Comparison of ENCODE assay signal across 31 mouse cellular contexts in genomic region chr2:14988451-14988850, GRCm38 (mm10).
DNase-seq lines count a peak whose midpoint lies in the region; ATAC-seq and TF ChIP-seq lines count a peak whose summit lies in the region.
"Had no signal": no experiment of that assay in that cellular context is flagged by ENCODE, and none has a peak within 500 bp of the region (broad histone marks: within the 10 kb centered on the region; RNA-seq: fewer than 3 reads in every experiment).

No protein-coding gene starts in this region.

- no peak overlapping the region for H3K9ac ChIP-seq in heart, embryonic 12.5 days
- H3K9ac ChIP-seq in forebrain, postnatal 0 days = no peak overlapping the region
- H3K9ac ChIP-seq: embryonic facial prominence, embryonic 13.5 days; forebrain, embryonic 12.5 days; forebrain, embryonic 15.5 days; hindbrain, embryonic 14.5 days had no signal

- TF ChIP-seq CTCF in forebrain, postnatal 0 days (IDR thresholded peaks at IDR 0.05; ENCODE audit: low read depth) = no peak
- TF ChIP-seq CTCF in left cerebral cortex, adult 2 months (IDR thresholded peaks at IDR 0.05) = no peak

- ATAC-seq in heart, embryonic 12.5 days (ENCODE audit: insufficient number of reproducible peaks, low FRiP score) = no peak
- no peak for ATAC-seq in forebrain, postnatal 0 days
- ATAC-seq: forebrain, embryonic 15.5 days; hindbrain, postnatal 0 days; inflammation-experienced regulatory T-cells, adult 6 months; Patski had no signal

- no peaks in the 10 kb centered on the region for H3K4me1 ChIP-seq in heart, embryonic 12.5 days (replicated peaks)
- no peaks in the 10 kb centered on the region for H3K4me1 ChIP-seq in forebrain, postnatal 0 days (ENCODE audit: insufficient read depth)
- H3K4me1 ChIP-seq: embryonic facial prominence, embryonic 10.5 days; embryonic facial prominence, embryonic 13.5 days; forebrain, embryonic 12.5 days; forebrain, embryonic 15.5 days; heart, embryonic 10.5 days had no signal

- DNase-seq in heart, postnatal 36 days = no peak
- peak; percentile 56 for DNase-seq in thymus, postnatal 0 days (ENCODE audit: low spot score)
- DNase-seq in thymus, postnatal 10 days (ENCODE audit: low spot score in 2 of 2) = no peak
- DNase-seq in thymus, postnatal 25 days = peak; percentile 41
- no peak for DNase-seq in forebrain, postnatal 0 days
- DNase-seq in left cerebral cortex, adult 2 months (ENCODE audit: extremely low spot score in 1 of 2, low spot score in 2 of 2) = no peak
- DNase-seq: adrenal gland, postnatal 10 days; adrenal gland, postnatal 36 days; B cell, adult 2 months; cerebellum, adult 11 months; cerebellum, adult 2 months; cerebellum, adult 9-11 months; cerebellum, postnatal 25 days; embryo, embryonic 11 days; gastrocnemius, postnatal 25 days; heart, adult 2 months; heart, postnatal 10 days; heart, postnatal 4 days had no signal

- peak overlapping the region; percentile 23; the same call in 1 of the 2 replicates for H3K27ac ChIP-seq in heart, embryonic 12.5 days (ENCODE audit: poor library complexity, severe bottlenecking)
- H3K27ac ChIP-seq in forebrain, postnatal 0 days (ENCODE audit: low read depth, low read length) = no peak overlapping the region
- H3K27ac ChIP-seq in left cerebral cortex, adult 2 months = no peak overlapping the region
- H3K27ac ChIP-seq: embryonic facial prominence, embryonic 10.5 days; embryonic facial prominence, embryonic 13.5 days; forebrain, embryonic 12.5 days; forebrain, embryonic 15.5 days; heart, adult 2 months; heart, embryonic 10.5 days; hindbrain, embryonic 14.5 days; hindbrain, postnatal 0 days had no signal

- no peak overlapping the region for H3K4me3 ChIP-seq in heart, embryonic 12.5 days
- H3K4me3 ChIP-seq in forebrain, postnatal 0 days (ENCODE audit: low read depth, low read length) = no peak overlapping the region
- no peak overlapping the region for H3K4me3 ChIP-seq in left cerebral cortex, adult 2 months
- H3K4me3 ChIP-seq: embryonic facial prominence, embryonic 10.5 days; embryonic facial prominence, embryonic 13.5 days; erythroblast, embryonic 14.5 days; forebrain, embryonic 12.5 days; forebrain, embryonic 15.5 days; heart, adult 2 months; heart, embryonic 10.5 days had no signal

- 71% methylated on average over 4 of the region's 4 CpGs for WGBS in heart, embryonic 12.5 days
- WGBS in forebrain, postnatal 0 days = 81% methylated on average over 4 of the region's 4 CpGs

- intact Hi-C loops in heart, postnatal 36 days (cut with DNase I) = no loop called here
- intact Hi-C loops in left cerebral cortex, adult 2 months (cut with DNase I) = no loop called here

- no peaks in the 10 kb centered on the region for H3K27me3 ChIP-seq in heart, embryonic 12.5 days (replicated peaks)
- no peaks in the 10 kb centered on the region for H3K27me3 ChIP-seq in forebrain, postnatal 0 days (ENCODE audit: insufficient read depth, low read length)
- H3K27me3 ChIP-seq: CH12.LX; embryonic facial prominence, embryonic 13.5 days; forebrain, embryonic 12.5 days; forebrain, embryonic 15.5 days; Patski had no signal

- H3K9me3 ChIP-seq in heart, embryonic 12.5 days (replicated peaks) = no peaks in the 10 kb centered on the region
- H3K9me3 ChIP-seq in forebrain, postnatal 0 days (ENCODE audit: low read length) = no peaks in the 10 kb centered on the region
- H3K9me3 ChIP-seq: embryonic facial prominence, embryonic 10.5 days; embryonic facial prominence, embryonic 13.5 days; forebrain, embryonic 12.5 days; forebrain, embryonic 15.5 days; G1E; heart, embryonic 10.5 days had no signal

- no peak overlapping the region for H3K4me2 ChIP-seq in heart, embryonic 12.5 days
- H3K4me2 ChIP-seq in forebrain, postnatal 0 days (ENCODE audit: low read depth) = no peak overlapping the region
- H3K4me2 ChIP-seq: embryonic facial prominence, embryonic 13.5 days; forebrain, embryonic 12.5 days; forebrain, embryonic 15.5 days; hindbrain, embryonic 14.5 days had no signal

- H3K36me3 ChIP-seq in heart, embryonic 12.5 days = peaks cover 37% of the 10 kb centered on the region
- 0 out of 2 replicates have a peak, but pooled peaks cover 7% of the 10 kb centered on the region for H3K36me3 ChIP-seq in forebrain, postnatal 0 days (ENCODE audit: insufficient read depth)

Comparison
In these comparisons a context has a peak if more than half of its experiments do, and no peak if none do; other contexts are left out.
1. DNase-seq: peak in thymus, postnatal 0 days (single experiment) and thymus, postnatal 25 days (single experiment); none in heart, postnatal 36 days (0 of 2), thymus, postnatal 10 days (0 of 2), forebrain, postnatal 0 days (single experiment) and left cerebral cortex, adult 2 months (0 of 2).